Mouse (Mus musculus) CH12.LX (cell line): ENCODE measurements around the gene Rpl38. TPM values are rescaled to one million over a fixed set of nuclear protein-coding genes. Genes with fewer than 3 reads are reported as not detected.
A peak's percentile ranks its signal among the peaks of the same experiment; 100 is the strongest.

Experiments
- DNase-seq: peaks from one replicate; pipeline ENCODE4 v3.0.0-alpha.2; 2013; ENCODE audit errors: extremely low read depth
- H3K27ac ChIP-seq: 2 replicates; pipeline ENCODE4 v1.5.1; 2012; ENCODE audit warnings: low read depth, mild to moderate bottlenecking, control low read depth, moderate library complexity; ENCODE audit not compliant: insufficient read depth
- H3K27me3 ChIP-seq: replicated peaks from 2 replicates; pipeline ENCODE3; 2012; ENCODE audit warnings: inconsistent platforms
- H3K36me3 ChIP-seq, 2 experiments: replicated peaks in 1 of 2; 2 replicates each; pipeline versions ENCODE3 to v1.6.1; 2012; ENCODE audit warnings: inconsistent platforms in 1 of 2, low read length in 1 of 2, mild to moderate bottlenecking in 1 of 2, mixed read lengths in 1 of 2, moderate library complexity in 1 of 2; ENCODE audit not compliant: control insufficient read depth in 1 of 2, insufficient read depth in 1 of 2
- H3K4me1 ChIP-seq, 2 experiments: 2 replicates each; pipeline ENCODE4 v1.6.1; 2012; ENCODE audit warnings: inconsistent platforms in 1 of 2, moderate library complexity in 1 of 2; ENCODE audit not compliant: insufficient read depth in 2 of 2, control insufficient read depth in 1 of 2
- H3K4me2 ChIP-seq: 2 replicates; pipeline ENCODE4 v1.6.1; 2012; ENCODE audit warnings: low read depth, mild to moderate bottlenecking, control low read depth; ENCODE audit not compliant: poor library complexity, insufficient read depth, severe bottlenecking
- H3K4me3 ChIP-seq, 3 experiments: fragments of 150-350 bp in 1 of 3; sonication (generic) in 1 of 3; replicated peaks in 1 of 3; 2 replicates each; pipeline versions ENCODE3 to v1.5.1; 2011 to 2012; ENCODE audit warnings: low read depth in 2 of 3, low read length in 2 of 3, mild to moderate bottlenecking in 2 of 3, moderate library complexity in 2 of 3, control low read depth in 1 of 3, improper control_type of control experiment in 1 of 3, inconsistent platforms in 1 of 3, mixed read lengths in 1 of 3; ENCODE audit not compliant: poor library complexity in 1 of 3
- H3K79me2 ChIP-seq: replicated peaks from 2 replicates; pipeline ENCODE4 v1.6.1; 2012; ENCODE audit warnings: mild to moderate bottlenecking, moderate library complexity; ENCODE audit not compliant: control insufficient read depth, poor library complexity, insufficient read depth, severe bottlenecking; ENCODE audit errors: extremely low read depth
- H3K9ac ChIP-seq: 2 replicates; pipeline ENCODE4 v1.6.1; 2012; ENCODE audit warnings: low read depth, mild to moderate bottlenecking, control low read depth, moderate library complexity; ENCODE audit not compliant: insufficient read depth
- H3K9me3 ChIP-seq: replicated peaks from 2 replicates; pipeline ENCODE3; 2012; ENCODE audit warnings: low read length, inconsistent platforms, mixed read lengths
- BHLHE40 ChIP-seq: IDR thresholded peaks from 2 replicates; pipeline ENCODE4 v1.6.1; 2011; ENCODE audit warnings: mild to moderate bottlenecking, low read depth, low read length, improper control_type of control experiment
- CHD1 ChIP-seq: IDR thresholded peaks from 2 replicates; pipeline ENCODE4 v1.6.1; 2012; ENCODE audit warnings: low read depth, low read length, improper control_type of control experiment, inconsistent platforms
- CHD2 ChIP-seq: IDR thresholded peaks from 2 replicates; pipeline ENCODE4 v1.6.1; 2011; ENCODE audit warnings: low read length, improper control_type of control experiment
- CTCF ChIP-seq, 2 experiments: IDR thresholded peaks in 1 of 2; conservative IDR thresholded peaks in 1 of 2; 2 replicates each; pipeline ENCODE4 v1.5.1; 2011 to 2012; ENCODE audit warnings: low read depth in 2 of 2, low read length in 2 of 2, improper control_type of control experiment in 1 of 2, inconsistent platforms in 1 of 2, mild to moderate bottlenecking in 1 of 2, moderate library complexity in 1 of 2
- E2F4 ChIP-seq: IDR thresholded peaks from 2 replicates; pipeline ENCODE4 v1.6.1; 2011; ENCODE audit warnings: low read depth, low read length, improper control_type of control experiment; ENCODE audit not compliant: insufficient replicate concordance
- ELF1 ChIP-seq: IDR thresholded peaks from 2 replicates; pipeline ENCODE4 v1.6.1; 2014; ENCODE audit warnings: low read depth, mild to moderate bottlenecking, inconsistent platforms, low read length, improper control_type of control experiment
- EP300 ChIP-seq: IDR thresholded peaks from 2 replicates; pipeline ENCODE4 v1.6.1; 2011; ENCODE audit warnings: low read length, improper control_type of control experiment
- ETS1 ChIP-seq: conservative IDR thresholded peaks from 2 replicates; pipeline ENCODE4 v1.6.1; 2012; ENCODE audit warnings: low read depth, mild to moderate bottlenecking, inconsistent platforms, low read length, improper control_type of control experiment, moderate library complexity
- GABPA ChIP-seq: IDR thresholded peaks from 2 replicates; pipeline ENCODE4 v1.6.1; 2012; ENCODE audit warnings: low read depth, low read length, improper control_type of control experiment, inconsistent platforms; ENCODE audit not compliant: insufficient replicate concordance
- HCFC1 ChIP-seq: IDR thresholded peaks from 2 replicates; pipeline ENCODE4 v1.6.1; 2012; ENCODE audit warnings: low read depth, mild to moderate bottlenecking, inconsistent platforms, low read length, improper control_type of control experiment
- IRF4 ChIP-seq: IDR thresholded peaks from 2 replicates; pipeline ENCODE4 v1.6.1; 2014; ENCODE audit warnings: low read depth, mild to moderate bottlenecking, inconsistent platforms, low read length, improper control_type of control experiment
- JUN ChIP-seq: IDR thresholded peaks from 2 replicates; pipeline ENCODE4 v1.6.1; 2011; ENCODE audit warnings: low read depth, mild to moderate bottlenecking, low read length, improper control_type of control experiment, moderate library complexity; ENCODE audit not compliant: insufficient read depth
- JUND ChIP-seq: conservative IDR thresholded peaks from 2 replicates; pipeline ENCODE4 v1.6.1; 2011; ENCODE audit warnings: low read depth, low read length, improper control_type of control experiment
- KAT2A ChIP-seq: IDR thresholded peaks from 2 replicates; pipeline ENCODE4 v1.6.1; 2012; ENCODE audit warnings: low read length, improper control_type of control experiment, inconsistent platforms; ENCODE audit not compliant: insufficient replicate concordance
- MAFK ChIP-seq: IDR thresholded peaks from 2 replicates; pipeline ENCODE4 v1.6.1; 2011; ENCODE audit warnings: low read length, improper control_type of control experiment; ENCODE audit not compliant: insufficient replicate concordance
- MAX ChIP-seq: IDR thresholded peaks from 2 replicates; pipeline ENCODE4 v1.6.1; 2011; ENCODE audit warnings: low read length, improper control_type of control experiment
- MAZ ChIP-seq: IDR thresholded peaks from 2 replicates; pipeline ENCODE4 v1.6.1; 2012; ENCODE audit warnings: low read depth, mild to moderate bottlenecking, inconsistent platforms, low read length, improper control_type of control experiment, moderate library complexity
- MEF2A ChIP-seq: IDR thresholded peaks from 2 replicates; pipeline ENCODE4 v1.6.1; 2014; ENCODE audit warnings: low read depth, mild to moderate bottlenecking, inconsistent platforms, low read length, improper control_type of control experiment, borderline replicate concordance
- MXI1 ChIP-seq: IDR thresholded peaks from 2 replicates; pipeline ENCODE4 v1.6.1; 2011; ENCODE audit warnings: mild to moderate bottlenecking, low read depth, low read length, improper control_type of control experiment
- MYC ChIP-seq: IDR thresholded peaks from 2 replicates; pipeline ENCODE4 v1.6.1; 2011; ENCODE audit warnings: low read depth, mild to moderate bottlenecking, improper control_type of control experiment, low read length
- NELFE ChIP-seq: IDR thresholded peaks from 2 replicates; pipeline ENCODE4 v1.6.1; 2011; ENCODE audit warnings: low read depth, low read length, improper control_type of control experiment
- NRF1 ChIP-seq: IDR thresholded peaks from 2 replicates; pipeline ENCODE4 v1.6.1; 2014; ENCODE audit warnings: low read depth, mild to moderate bottlenecking, inconsistent platforms, low read length, improper control_type of control experiment, moderate library complexity
- PAX5 ChIP-seq: IDR thresholded peaks from 2 replicates; pipeline ENCODE4 v1.6.1; 2012; ENCODE audit warnings: low read length, inconsistent platforms, mixed read lengths
- POLR2A ChIP-seq: IDR thresholded peaks from 2 replicates; pipeline ENCODE4 v1.6.1; 2011; ENCODE audit warnings: low read depth, mild to moderate bottlenecking, improper control_type of control experiment, low read length
- POLR2AphosphoS2 ChIP-seq: IDR thresholded peaks from 2 replicates; pipeline ENCODE4 v1.6.1; 2011; ENCODE audit warnings: low read depth, low read length, improper control_type of control experiment
- RAD21 ChIP-seq: IDR thresholded peaks from 2 replicates; pipeline ENCODE4 v1.6.1; 2011; ENCODE audit warnings: low read depth, mild to moderate bottlenecking, low read length, improper control_type of control experiment, moderate library complexity
- RCOR1 ChIP-seq: conservative IDR thresholded peaks from 2 replicates; pipeline ENCODE4 v1.6.1; 2012; ENCODE audit warnings: low read depth, mild to moderate bottlenecking, inconsistent platforms, low read length, improper control_type of control experiment
- SIN3A ChIP-seq: IDR thresholded peaks from 2 replicates; pipeline ENCODE4 v1.6.1; 2012; ENCODE audit warnings: low read length, improper control_type of control experiment, inconsistent platforms
- SMC3 ChIP-seq: IDR thresholded peaks from 2 replicates; pipeline ENCODE4 v1.6.1; 2011; ENCODE audit warnings: low read depth, low read length, improper control_type of control experiment
- TBP ChIP-seq: conservative IDR thresholded peaks from 2 replicates; pipeline ENCODE4 v1.6.1; 2011; ENCODE audit warnings: low read depth, low read length, improper control_type of control experiment
- TCF12 ChIP-seq: IDR thresholded peaks from 2 replicates; pipeline ENCODE4 v1.6.1; 2014; ENCODE audit warnings: low read depth, mild to moderate bottlenecking, inconsistent platforms, low read length, improper control_type of control experiment
- UBTF ChIP-seq: IDR thresholded peaks from 2 replicates; pipeline ENCODE4 v1.6.1; 2012; ENCODE audit warnings: low read depth, mild to moderate bottlenecking, inconsistent platforms, low read length, improper control_type of control experiment, moderate library complexity
- USF1 ChIP-seq: IDR thresholded peaks from 2 replicates; pipeline ENCODE4 v1.6.1; 2014; ENCODE audit warnings: low read depth, mild to moderate bottlenecking, inconsistent platforms, low read length, improper control_type of control experiment
- USF2 ChIP-seq: conservative IDR thresholded peaks from 2 replicates; pipeline ENCODE4 v1.6.1; 2011; ENCODE audit warnings: low read depth, low read length, improper control_type of control experiment
- ZC3H11A ChIP-seq: IDR thresholded peaks from 2 replicates; pipeline ENCODE4 v1.6.1; 2012; ENCODE audit warnings: low read depth, mild to moderate bottlenecking, inconsistent platforms, low read length, improper control_type of control experiment
- ZKSCAN1 ChIP-seq: IDR thresholded peaks from 2 replicates; pipeline ENCODE4 v1.6.1; 2012; ENCODE audit warnings: low read depth, inconsistent platforms, low read length, improper control_type of control experiment, borderline replicate concordance
- ZMIZ1 ChIP-seq: IDR thresholded peaks from 2 replicates; pipeline ENCODE4 v1.6.1; 2012; ENCODE audit warnings: low read depth, mild to moderate bottlenecking, inconsistent platforms, low read length, improper control_type of control experiment
- ZNF384 ChIP-seq: IDR thresholded peaks from 2 replicates; pipeline ENCODE4 v1.6.1; 2012; ENCODE audit warnings: low read depth, low read length, improper control_type of control experiment, inconsistent platforms
- dilution Hi-C: fragments of 300-500 bp; cut with MboI; formaldehyde crosslinking; loops from 2 replicates; pipeline ENCODE4 v1.14.3; 2020; ENCODE audit warnings: low sequenced_read_pairs; ENCODE audit not compliant: extremely low pct_unique_long_range_greater_than_20kb, extremely low pct_ligation_motif_present
- in situ Hi-C: fragments of 300-500 bp; cut with MboI; formaldehyde crosslinking; loops from 3 replicates; pipeline ENCODE4 v1.14.3; 2019; ENCODE audit warnings: low sequenced_read_pairs, low pct_ligation_motif_present, low pct_unique_long_range_greater_than_20kb, mixed read lengths
- polyA plus RNA-seq: library from polyadenylated mRNA; unstranded; fragments of >175 nt; gene quantifications from 2 replicates; pipeline ENCODE4 v1.2.1, GENCODE M21; 2012; ENCODE audit warnings: low read depth; ENCODE audit not compliant: insufficient read length
- total RNA-seq, 2 experiments: library from RNA; depleted of rRNA; stranded (reverse); fragments of 300-350 nt in 1 of 2; fragments of >200 nt in 1 of 2; gene quantifications; 2 replicates each; pipeline ENCODE4 v1.2.3; 2012 to 2014

Gene Rpl38
- total and polyA plus RNA-seq, 3 experiments = 1,435 to 5,556 (median 4,204) TPM

DNA sequence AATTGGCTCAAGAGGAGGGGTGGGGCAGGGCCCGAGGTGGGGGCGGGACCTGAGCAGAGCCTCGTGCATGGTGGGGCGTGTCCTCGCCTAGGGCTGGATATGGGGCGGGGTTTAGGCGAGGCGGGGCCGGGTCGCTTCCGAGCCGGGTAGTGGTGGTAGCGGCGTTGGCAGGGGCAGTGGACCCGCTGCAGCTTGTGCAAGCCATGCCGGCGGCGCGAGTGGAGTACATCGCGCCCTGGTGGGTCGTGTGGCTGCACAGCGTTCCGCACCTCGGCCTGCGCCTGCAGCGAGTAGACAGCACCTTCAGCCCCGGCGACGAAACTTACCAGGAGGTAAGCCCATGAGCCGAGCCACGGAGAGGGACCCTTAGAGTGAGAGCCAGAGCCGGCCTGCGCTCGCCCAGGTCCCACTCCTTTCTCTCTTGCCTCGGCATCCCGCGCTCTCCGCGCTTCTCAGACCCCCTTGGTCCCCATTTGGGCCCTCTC lies 7.1 kb downstream of the Rpl38 start, which contains the start of gene Ttyh2:
TSS of gene Ttyh2 (plus strand) at position 91 of the 485 bp plus-strand sequence.
- DNase-seq = peak; percentile 82

DNA sequence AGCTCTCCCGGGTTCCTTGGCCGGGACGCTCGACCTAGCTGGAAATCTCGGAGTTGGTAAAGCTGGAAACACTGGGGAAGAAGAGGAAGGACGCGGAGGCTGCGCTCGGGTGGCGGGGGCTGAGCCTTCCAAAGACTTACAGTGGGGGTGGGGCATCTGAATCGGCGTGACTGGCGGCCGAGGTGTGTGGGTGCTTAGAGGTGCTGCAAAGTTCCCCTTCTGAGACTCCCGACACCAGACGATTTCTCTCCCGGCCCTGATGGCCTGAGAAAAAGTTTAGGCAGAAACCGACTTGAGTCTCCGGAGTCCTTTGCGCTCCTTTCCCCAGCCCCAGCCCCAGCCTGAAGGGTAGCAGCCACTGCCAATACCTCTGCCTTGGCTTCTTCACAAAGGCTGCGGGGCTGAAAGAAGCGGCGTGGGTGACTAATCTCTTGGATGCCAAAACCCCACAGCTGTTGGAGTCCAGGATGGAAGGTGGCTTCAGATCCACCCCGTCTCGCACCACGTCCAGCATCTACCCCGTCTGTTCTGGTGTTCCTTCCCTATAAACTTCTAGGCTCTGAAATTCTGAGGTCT lies 7.6 kb downstream of the Rpl38 start:
- H3K79me2 ChIP-seq = peaks cover 7% of the 10 kb centered on the region
- no peaks in the 10 kb centered on the region for H3K9me3 ChIP-seq
- peak overlapping the region; percentile 38 for H3K4me2 ChIP-seq
- peaks cover 7 to 60% of the 10 kb centered on the region in 2 experiments for H3K4me1 ChIP-seq
- dilution Hi-C loops = no loop called here
- peak overlapping the region; percentile 44 to 59 (median 54) for H3K4me3 ChIP-seq
- in situ Hi-C loops = no loop called here
- peaks cover 31 to 50% of the 10 kb centered on the region in 2 experiments for H3K36me3 ChIP-seq
- TF ChIP-seq USF1 = no peak
- TF ChIP-seq USF2 = no peak
- no peak for TF ChIP-seq TCF12
- no peak for TF ChIP-seq ZC3H11A
- TF ChIP-seq CHD2 = peak; percentile 15; the same call in 1 of the 2 replicates
- 0 out of 2 replicates have a peak, but pooled peaks have one; percentile 4 for TF ChIP-seq BHLHE40
- no peak for TF ChIP-seq IRF4
- no peak for TF ChIP-seq TBP
- TF ChIP-seq KAT2A = no peak
- TF ChIP-seq CTCF (conservative IDR thresholded peaks at IDR 0.05 in 1 of 2, IDR thresholded peaks at IDR 0.05 in 1 of 2; ENCODE audit: low read depth in 2 of 2, low read length in 2 of 2) = no peak
- no peak for DNase-seq
- H3K27ac ChIP-seq = no peak overlapping the region
- no peaks in the 10 kb centered on the region for H3K27me3 ChIP-seq
- 0 out of 2 replicates have a peak overlapping the region, but pooled peaks have one; percentile 0 for H3K9ac ChIP-seq

More for the DNA sequence above, 7.1 kb downstream of the Rpl38 start, which contains the start of gene Ttyh2:
- dilution Hi-C loops (no loop called here), in situ Hi-C loops (no loop called here)
- Histone ChIP-seq H3K9me3 (no peaks in the 10 kb centered on the region), H3K79me2 (peaks cover 12% of the 10 kb centered on the region), H3K27ac (no peak within 1 kb of the TSS), H3K27me3 (no peaks in the 10 kb centered on the region), H3K4me3 (peak within 1 kb of the TSS; percentile 44 to 59 (median 54)), H3K4me1 (peaks cover 12 to 60% of the 10 kb centered on the region in 2 experiments), H3K9ac (0 out of 2 replicates have a peak within 1 kb of the TSS, but pooled peaks have one; percentile 0), H3K36me3 (peaks cover 36 to 54% of the 10 kb centered on the region in 2 experiments), H3K4me2 (peak within 1 kb of the TSS; percentile 38)
- TF ChIP-seq UBTF (no peak), ZKSCAN1 (no peak), E2F4 (no peak), TBP (no peak), MXI1 (peak; percentile 61; the same call in 1 of the 2 replicates), JUND (no peak), RCOR1 (no peak), BHLHE40 (peak; percentile 30; the same call in 1 of the 2 replicates), ZC3H11A (no peak), EP300 (no peak), MAFK (no peak), ETS1 (no peak), MYC (no peak), SMC3 (no peak), KAT2A (no peak), GABPA (no peak), ELF1 (no peak), RAD21 (no peak), TCF12 (peak; percentile 49; the same call in 1 of the 2 replicates), CHD2 (no peak), CTCF (conservative IDR thresholded peaks at IDR 0.05 in 1 of 2, IDR thresholded peaks at IDR 0.05 in 1 of 2; ENCODE audit: low read depth in 2 of 2, low read length in 2 of 2) (no peak), CHD1 (no peak), HCFC1 (no peak), POLR2A (peak; percentile 26; the same call in 1 of the 2 replicates), USF1 (no peak), ZMIZ1 (0 out of 2 replicates have a peak, but pooled peaks have one; percentile 43), PAX5 (no peak), SIN3A (0 out of 2 replicates have a peak, but pooled peaks have one; percentile 54), ZNF384 (no peak), NRF1 (no peak), MAZ (0 out of 2 replicates have a peak, but pooled peaks have one; percentile 30), NELFE (no peak), MAX (peak; percentile 45; the same call in 1 of the 2 replicates), JUN (no peak), MEF2A (no peak), POLR2AphosphoS2 (no peak), IRF4 (no peak), USF2 (no peak)
